Mouse (Mus musculus) E14TG2a.4 (cell line): Measurements from ENCODE around the gene Ptpn14.

Experiments
- H3K27me3 ChIP-seq: 2 replicates; pipeline ENCODE4 v1.6.1; 2014; ENCODE audit warnings: low read length, control low read depth; ENCODE audit not compliant: insufficient read depth
- H3K36me3 ChIP-seq: 2 replicates; pipeline ENCODE4 v1.6.1; 2014; ENCODE audit warnings: low read length, control low read depth; ENCODE audit not compliant: insufficient read depth
- H3K4me1 ChIP-seq: replicated peaks from 2 replicates; pipeline ENCODE4 v1.6.1; 2014; ENCODE audit warnings: low read depth, low read length, control low read depth
- H3K4me3 ChIP-seq: replicated peaks from 2 replicates; pipeline ENCODE4 v1.5.1; 2014; ENCODE audit warnings: mild to moderate bottlenecking, low read length
- H3K9me3 ChIP-seq: 2 replicates; pipeline ENCODE4 v1.6.1; 2014; ENCODE audit warnings: low read length, control low read depth
- CTCF ChIP-seq: conservative IDR thresholded peaks from 2 replicates; pipeline ENCODE4 v1.5.1; 2014; ENCODE audit warnings: low read length
- NANOG ChIP-seq: IDR thresholded peaks from 2 replicates; pipeline ENCODE4 v1.6.1; 2014; ENCODE audit warnings: borderline replicate concordance, low read length, mixed read lengths
- POU5F1 ChIP-seq: IDR thresholded peaks from 2 replicates; pipeline ENCODE4 v1.6.1; 2014; ENCODE audit warnings: low read length, borderline replicate concordance

The Ptpn14 gene

GRCm38 (mm10) chr1:189923157-189923556, 195.1 kb downstream of the Ptpn14 start:
- peaks cover 47% of the 10 kb centered on the region for H3K27me3 ChIP-seq
- peaks cover 68% of the 10 kb centered on the region for H3K4me1 ChIP-seq
- no peaks in the 10 kb centered on the region for H3K36me3 ChIP-seq
- H3K4me3 ChIP-seq = no peak overlapping the region
- TF ChIP-seq POU5F1 = no peak
- no peak for TF ChIP-seq NANOG
- TF ChIP-seq CTCF = no peak
- no peaks in the 10 kb centered on the region for H3K9me3 ChIP-seq

DNA sequence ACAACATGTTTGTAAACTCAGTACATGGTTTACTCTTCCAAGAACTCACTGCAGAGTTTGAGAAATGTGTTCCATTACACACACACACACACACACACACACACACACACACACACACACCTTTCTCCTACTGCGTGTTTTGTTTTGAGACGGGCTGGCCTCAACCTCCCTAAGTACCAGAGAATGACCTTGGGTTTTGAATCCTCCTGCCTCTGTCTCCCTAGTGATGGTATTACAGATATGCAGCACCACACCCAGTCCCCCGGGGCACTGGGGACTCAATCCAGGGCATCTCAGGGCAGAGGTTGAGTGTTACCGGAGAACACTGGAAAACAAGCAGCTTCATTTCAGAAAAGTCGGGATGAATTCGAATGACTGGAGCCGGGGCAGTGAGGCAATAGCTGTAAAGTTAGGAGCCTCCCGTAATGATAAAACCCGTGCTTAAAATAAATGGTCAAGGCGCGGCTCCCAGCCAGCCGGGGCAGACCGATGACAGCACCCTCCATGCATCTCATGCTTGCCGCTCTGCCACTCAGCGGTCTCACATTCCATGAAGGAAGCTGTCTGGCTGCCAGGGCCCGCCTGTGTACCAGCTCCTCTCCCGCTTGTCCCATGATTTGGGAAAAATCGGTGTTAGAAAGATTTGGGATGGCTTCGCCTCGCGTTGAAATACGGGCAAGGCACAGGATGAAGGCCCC, 196.0 kb downstream of the Ptpn14 start:
- Histone ChIP-seq H3K4me1 (peaks cover 60% of the 10 kb centered on the region), H3K9me3 (no peaks in the 10 kb centered on the region)

GRCm38 (mm10) chr1:189926279-189926678, 198.2 kb downstream of the Ptpn14 start:
- Histone ChIP-seq H3K4me1 (peaks cover 55% of the 10 kb centered on the region), H3K9me3 (no peaks in the 10 kb centered on the region), H3K27me3 (peaks cover 37% of the 10 kb centered on the region), H3K4me3 (no peak overlapping the region), H3K36me3 (no peaks in the 10 kb centered on the region)
- TF ChIP-seq POU5F1 = no peak
- TF ChIP-seq NANOG = no peak

More for the DNA sequence above, 196.0 kb downstream of the Ptpn14 start:
- peak overlapping the region; percentile 51 for H3K4me3 ChIP-seq
- no peaks in the 10 kb centered on the region for H3K36me3 ChIP-seq
- TF ChIP-seq CTCF (no peak), NANOG (no peak), POU5F1 (no peak)
- peaks cover 47% of the 10 kb centered on the region for H3K27me3 ChIP-seq
